7 mouse cellular contexts compared by ENCODE assay signal in genomic region chr1:135734225-135734937, GRCm38 (mm10). TPM values are rescaled to one million over a fixed set of nuclear protein-coding genes. Genes with fewer than 3 reads are reported as not detected.
DNase-seq lines count a peak whose midpoint lies in the region; ATAC-seq and TF ChIP-seq lines count a peak whose summit lies in the region.

No protein-coding gene starts in this region.

- no peak overlapping the region for H3K4me3 ChIP-seq in kidney, embryonic 16.5 days (ENCODE audit: low read length)
- no peak overlapping the region for H3K4me3 ChIP-seq in lung, embryonic 14.5 days (ENCODE audit: low read depth, low read length)

- no peaks in the 10 kb centered on the region for H3K9me3 ChIP-seq in kidney, embryonic 16.5 days (ENCODE audit: low read length)
- no peaks in the 10 kb centered on the region for H3K9me3 ChIP-seq in lung, embryonic 14.5 days (ENCODE audit: low read depth, low read length)

- H3K4me1 ChIP-seq in kidney, embryonic 16.5 days (ENCODE audit: insufficient read depth, low read length): peaks cover 67% of the 10 kb centered on the region
- H3K4me1 ChIP-seq in lung, embryonic 14.5 days (ENCODE audit: insufficient read depth): peaks cover 76% of the 10 kb centered on the region

- no peaks in the 10 kb centered on the region for H3K27me3 ChIP-seq in kidney, embryonic 16.5 days (ENCODE audit: insufficient read depth, low read length)
- H3K27me3 ChIP-seq in lung, embryonic 14.5 days (ENCODE audit: insufficient read depth, low read length): no peaks in the 10 kb centered on the region

- peak overlapping the region; percentile 76 for H3K27ac ChIP-seq in kidney, embryonic 16.5 days (ENCODE audit: low read length)
- H3K27ac ChIP-seq in lung, embryonic 14.5 days (ENCODE audit: low read depth): peak overlapping the region; percentile 99

- 0 out of 2 replicates have a peak overlapping the region, but pooled peaks have one; percentile 5 for H3K9ac ChIP-seq in kidney, embryonic 16.5 days (replicated peaks; ENCODE audit: low read length)
- peak overlapping the region; percentile 27 for H3K9ac ChIP-seq in lung, embryonic 14.5 days

- TF ChIP-seq CTCF in lung, embryonic 14.5 days (IDR thresholded peaks at IDR 0.05; ENCODE audit: low read depth): no peak

- no peak for ATAC-seq in kidney, embryonic 16.5 days (ENCODE audit: low FRiP score, low TSS enrichment)
- ATAC-seq in lung, embryonic 14.5 days (ENCODE audit: insufficient read depth): peak; percentile 26
- no peak for ATAC-seq in granulocyte monocyte progenitor cell, adult 5-6 weeks (replicated peaks; ENCODE audit: poor library complexity, severe bottlenecking)

- no peak overlapping the region; the same call in 1 of the 2 replicates for H3K4me2 ChIP-seq in kidney, embryonic 16.5 days (replicated peaks; ENCODE audit: low read depth, low read length)
- peak overlapping the region; percentile 90 for H3K4me2 ChIP-seq in lung, embryonic 14.5 days

- H3K36me3 ChIP-seq in kidney, embryonic 16.5 days (ENCODE audit: insufficient read depth, low read length): 0 out of 2 replicates have a peak, but pooled peaks cover 8% of the 10 kb centered on the region
- H3K36me3 ChIP-seq in lung, embryonic 14.5 days (ENCODE audit: insufficient read depth): peaks cover 28% of the 10 kb centered on the region

- peak; percentile 58 for DNase-seq in 3T3-L1 (ENCODE audit: low read depth, low spot score)
- peak; percentile 51 for DNase-seq in brain, embryonic 18.5 days (ENCODE audit: low read depth, low spot score)
- DNase-seq in heart, adult 9 months (ENCODE audit: low spot score in 2 of 2): peak; percentile 58 to 76
- peak; percentile 85 for DNase-seq in lung, embryonic 14.5 days
- peak; percentile 57 for DNase-seq in right cerebral cortex, postnatal 4 days

- 34% methylated on average over 6 of the region's 7 CpGs for WGBS in kidney, embryonic 16.5 days
- WGBS in lung, embryonic 14.5 days: 21% methylated on average over 5 of the region's 7 CpGs

RNA-seq across cellular contexts. Expression of gene Csrp1, which starts 14.5 kb away (rescaled TPM):
- 141 and 157 TPM in 2 replicates for polyA plus RNA-seq in kidney, embryonic 16.5 days (2015; fragmentation: Nextera tagmentation; extraction: Ambion mirVana)
- 271 and 297 TPM in 2 replicates for polyA plus RNA-seq in lung, embryonic 14.5 days (2014; fragmentation: Nextera tagmentation; extraction: Ambion mirVana)
- total RNA-seq in granulocyte monocyte progenitor cell, adult 5-6 weeks (2014; fragmentation: Nextera tagmentation): 130 and 138 TPM in 2 replicates
- 104 and 135 TPM in 2 replicates for total RNA-seq in granulocyte monocyte progenitor cell, adult 5-6 weeks (2017)

RNA-seq across cellular contexts. Expression of gene Phlda3, which starts 31.5 kb away (rescaled TPM):
- 79.6 and 87.5 TPM in 2 replicates for polyA plus RNA-seq in kidney, embryonic 16.5 days (2015; fragmentation: Nextera tagmentation; extraction: Ambion mirVana)
- 75.4 and 79.5 TPM in 2 replicates for polyA plus RNA-seq in lung, embryonic 14.5 days (2014; fragmentation: Nextera tagmentation; extraction: Ambion mirVana)
- 1.9 TPM in 1 of 2 replicates, not detected in the other for total RNA-seq in granulocyte monocyte progenitor cell, adult 5-6 weeks (2014; fragmentation: Nextera tagmentation)
- 0.17 and 1.0 TPM in 2 replicates for total RNA-seq in granulocyte monocyte progenitor cell, adult 5-6 weeks (2017)

RNA-seq across cellular contexts. Expression of gene Tnni1, which starts 44.9 kb away (rescaled TPM):
- polyA plus RNA-seq in kidney, embryonic 16.5 days (2015; fragmentation: Nextera tagmentation; extraction: Ambion mirVana): 21.9 and 23.5 TPM in 2 replicates
- polyA plus RNA-seq in lung, embryonic 14.5 days (2014; fragmentation: Nextera tagmentation; extraction: Ambion mirVana): 11.4 and 63.9 TPM in 2 replicates
- total RNA-seq in granulocyte monocyte progenitor cell, adult 5-6 weeks (2014; fragmentation: Nextera tagmentation): not detected in 2 replicates
- total RNA-seq in granulocyte monocyte progenitor cell, adult 5-6 weeks (2017): not detected in 2 replicates
